Mouse (Mus musculus): ENCODE results near the gene Sgk1.

Gene Sgk1

GRCm38 (mm10) chr10:21975384-21975783 is 93.4 kb downstream of the Sgk1 start:
- DNase-seq (ENCODE audit: low read depth): peak; percentile 74

DNA sequence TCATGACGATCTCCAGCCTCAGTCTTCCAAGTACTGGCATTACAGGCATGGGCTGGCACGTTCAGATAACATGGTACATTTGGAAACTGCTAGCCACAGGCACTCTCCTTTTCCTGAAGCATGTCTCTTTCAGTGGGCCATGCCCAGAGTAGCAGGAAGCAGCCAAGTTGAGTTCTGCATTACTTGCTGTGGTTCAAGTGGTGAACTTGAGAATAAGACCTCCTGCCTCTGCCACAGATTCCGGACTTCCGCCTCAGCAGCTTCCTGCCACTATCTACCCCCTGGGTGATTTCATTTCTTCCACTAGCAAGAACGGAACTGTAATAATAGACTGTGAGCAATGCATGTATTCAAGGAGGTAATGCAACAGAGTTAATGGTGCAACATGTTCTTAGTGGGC is 94.3 kb downstream of the Sgk1 start:
- DNase-seq (ENCODE audit: low read depth): peak; percentile 79

DNA sequence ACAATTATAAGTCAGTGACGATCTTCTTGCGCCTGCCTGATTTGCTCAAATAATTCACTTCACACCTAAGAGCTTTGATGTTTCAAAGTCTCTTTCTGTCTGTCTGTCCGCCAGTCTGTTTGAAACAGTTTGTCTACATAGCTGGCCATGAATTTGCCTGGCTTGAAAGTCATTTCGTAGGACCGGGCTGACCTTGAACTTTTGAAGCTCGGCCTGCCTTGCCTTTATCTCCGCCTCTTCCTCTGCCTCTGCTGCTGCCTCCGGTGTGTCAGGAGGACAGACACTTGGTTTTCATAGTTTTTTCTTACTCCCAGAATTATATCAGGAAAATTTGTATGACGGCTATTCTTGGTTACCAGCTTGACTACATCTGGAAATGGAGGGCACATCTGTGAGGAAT is 96.4 kb downstream of the Sgk1 start:
- DNase-seq (ENCODE audit: low read depth): no peak

- DNase-seq (ENCODE audit: low read depth): no peak
Measured at GRCm38 (mm10) chr10:21979286-21979965, 97.4 kb downstream of the Sgk1 start.

- no peak for DNase-seq (ENCODE audit: low read depth)
Measured at GRCm38 (mm10) chr10:21980780-21981435, 98.9 kb downstream of the Sgk1 start.

DNA sequence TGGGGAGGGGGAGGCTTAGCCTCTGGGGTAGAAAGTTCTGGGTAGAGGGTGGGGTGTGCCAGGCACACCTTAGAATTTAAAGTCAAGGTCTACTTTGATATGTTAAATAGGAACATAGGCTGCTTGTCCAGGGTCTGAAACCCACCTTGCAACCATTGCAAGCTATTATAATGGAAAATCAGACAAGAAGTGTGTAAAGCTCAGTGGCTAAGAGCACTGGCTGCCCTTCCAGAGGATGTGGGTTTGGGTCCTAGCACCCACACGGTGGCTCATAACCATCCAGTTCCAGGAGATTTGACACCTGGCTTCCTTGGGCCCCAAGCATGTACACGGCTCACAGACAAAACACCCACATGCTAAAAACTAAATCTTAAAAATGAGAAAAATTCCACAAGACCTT is 100.3 kb downstream of the Sgk1 start:
- DNase-seq (ENCODE audit: low read depth): peak; percentile 44

DNA sequence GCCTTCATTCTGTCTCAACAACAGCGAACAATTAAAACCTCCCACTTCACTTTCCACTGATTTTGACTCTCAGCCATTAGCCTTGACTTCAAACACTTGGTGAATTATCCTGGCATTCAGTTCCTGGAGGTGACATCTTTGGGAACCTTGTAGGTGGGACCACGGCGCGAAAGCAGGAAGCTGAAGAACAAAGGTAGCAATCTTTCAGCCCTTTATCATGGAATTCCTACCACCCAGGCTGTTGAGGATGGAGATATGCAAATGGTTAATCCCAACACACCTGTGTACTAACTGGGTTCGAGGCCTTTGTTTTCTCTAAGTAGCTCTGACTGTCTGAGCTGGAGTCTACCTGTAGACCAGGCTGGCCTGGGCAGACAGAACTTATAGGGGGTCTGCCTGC is 106.5 kb downstream of the Sgk1 start:
- DNase-seq (ENCODE audit: low read depth): no peak

- DNase-seq (ENCODE audit: low read depth): peak; percentile 79
Measured at GRCm38 (mm10) chr10:21991351-21991840, 109.4 kb downstream of the Sgk1 start.

- peak; percentile 68 for DNase-seq (ENCODE audit: low read depth)
Measured at GRCm38 (mm10) chr10:21991986-21992833, 110.2 kb downstream of the Sgk1 start.

DNA sequence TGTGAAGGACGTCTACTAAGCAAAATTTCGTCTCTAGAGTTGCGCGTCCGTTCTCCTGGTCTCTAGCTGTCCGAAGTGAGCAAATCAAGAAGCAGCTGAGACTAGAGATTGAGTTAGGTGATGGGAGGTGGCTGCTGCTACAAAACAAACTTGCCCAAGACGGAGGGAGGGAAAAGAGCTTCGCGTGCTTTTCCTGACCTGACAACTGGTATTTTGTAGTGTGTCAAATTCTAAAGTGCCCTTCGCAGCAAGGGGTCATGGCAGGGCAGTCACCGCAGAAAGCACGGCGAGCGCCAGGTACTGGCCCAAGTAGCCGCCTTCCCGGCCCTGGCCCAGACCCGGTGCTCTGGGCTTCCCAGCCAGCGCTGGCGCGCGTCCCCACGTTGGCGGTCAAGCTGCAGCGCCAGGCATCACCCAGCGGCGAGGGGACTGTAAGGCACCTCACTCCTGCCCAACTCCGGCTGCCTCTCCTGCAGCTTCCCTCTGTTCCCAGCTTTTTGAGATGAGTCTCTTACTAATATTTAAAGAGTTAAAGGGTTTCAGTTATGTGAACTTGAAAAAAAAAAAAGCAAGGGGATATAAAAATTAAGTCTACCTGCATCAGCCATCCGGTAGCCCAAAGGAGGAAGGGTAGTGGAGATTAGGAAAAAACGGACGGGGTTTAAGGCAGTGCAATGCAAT is 111.0 kb downstream of the Sgk1 start:
- peak; percentile 79 for DNase-seq (ENCODE audit: low read depth)

- no peak for DNase-seq (ENCODE audit: low read depth)
Measured at GRCm38 (mm10) chr10:21993515-21994373, 111.8 kb downstream of the Sgk1 start.

DNA sequence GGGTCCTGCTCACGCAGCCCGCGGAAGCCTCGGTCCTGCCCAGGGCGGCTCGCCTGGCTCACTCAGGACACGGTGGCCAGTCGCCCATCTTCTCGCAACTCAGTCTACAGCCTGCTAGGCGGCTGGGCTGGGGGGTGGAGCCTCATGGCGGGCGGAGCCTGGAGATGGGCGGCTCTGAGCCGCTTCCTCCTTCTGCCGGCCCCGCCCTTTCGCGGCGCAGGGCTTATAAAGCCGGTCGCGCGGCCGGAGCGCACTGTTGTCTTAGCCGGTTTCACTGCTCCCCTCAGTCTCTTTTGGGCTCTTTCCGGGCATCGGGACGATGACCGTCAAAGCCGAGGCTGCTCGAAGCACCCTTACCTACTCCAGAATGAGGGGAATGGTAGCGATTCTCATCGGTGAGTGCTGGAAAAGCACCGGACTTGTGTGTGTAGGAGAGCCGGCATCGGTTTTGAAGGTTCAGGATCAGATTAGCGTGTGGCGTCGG is 112.5 kb downstream of the Sgk1 start:
- peak; percentile 96 for DNase-seq (ENCODE audit: low read depth)

DNA sequence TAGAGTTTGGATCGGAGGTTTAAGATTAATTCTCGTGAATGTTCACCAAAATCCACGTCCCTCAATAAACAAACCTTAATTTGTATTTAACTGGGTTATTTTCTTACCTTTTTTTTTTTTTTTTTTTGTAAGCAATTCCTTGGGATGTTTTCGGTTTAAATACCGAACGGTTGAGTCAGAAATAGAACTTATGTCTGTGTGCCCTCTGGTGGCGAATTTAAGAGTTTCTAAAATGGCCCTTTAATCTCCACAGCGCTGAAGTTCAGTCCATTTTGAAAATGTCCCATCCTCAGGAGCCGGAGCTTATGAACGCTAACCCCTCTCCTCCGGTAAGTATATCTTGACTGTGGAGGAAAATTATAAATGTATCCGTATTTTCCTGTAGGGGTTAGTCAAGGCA is 113.2 kb downstream of the Sgk1 start:
- DNase-seq (ENCODE audit: low read depth): peak; percentile 92

GRCm38 (mm10) chr10:21995661-21996308 is 113.8 kb downstream of the Sgk1 start:
- peak; percentile 89 for DNase-seq (ENCODE audit: low read depth)

- no peak for DNase-seq (ENCODE audit: low read depth)
Measured at GRCm38 (mm10) chr10:21996660-21997447, 114.9 kb downstream of the Sgk1 start.

- DNase-seq (ENCODE audit: low read depth): no peak
Measured at GRCm38 (mm10) chr10:21997550-21998204, 115.7 kb downstream of the Sgk1 start.

DNA sequence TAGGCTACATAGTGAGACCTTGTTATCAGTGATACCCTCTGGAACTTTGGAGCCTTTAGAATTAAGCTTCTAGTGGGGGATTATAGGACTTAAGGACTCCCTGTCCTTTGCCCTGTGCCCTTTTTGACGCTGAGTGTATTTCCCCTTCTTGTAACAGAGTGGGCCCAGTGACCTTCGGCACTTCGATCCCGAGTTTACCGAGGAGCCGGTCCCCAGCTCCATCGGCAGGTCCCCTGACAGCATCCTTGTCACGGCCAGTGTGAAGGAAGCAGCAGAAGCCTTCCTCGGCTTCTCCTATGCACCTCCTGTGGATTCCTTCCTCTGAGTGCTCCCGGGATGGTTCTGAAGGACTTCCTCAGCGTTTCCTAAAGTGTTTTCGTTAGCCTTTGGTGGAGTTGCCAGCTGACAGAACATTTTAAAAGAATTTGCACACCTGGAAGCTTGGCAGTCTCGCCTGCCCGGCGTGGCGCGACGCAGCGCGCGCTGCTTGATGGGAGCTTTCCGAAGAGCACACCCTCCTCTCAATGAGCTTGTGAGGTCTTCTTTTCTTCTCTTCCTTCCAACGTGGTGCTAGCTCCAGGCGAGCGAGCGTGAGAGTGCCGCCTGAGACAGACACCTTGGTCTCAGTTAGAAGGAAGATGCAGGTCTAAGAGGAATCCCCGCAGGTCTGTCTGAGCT is 116.7 kb downstream of the Sgk1 start:
- no peak for DNase-seq (ENCODE audit: low read depth)

GRCm38 (mm10) chr10:22000491-22001306 is 118.7 kb downstream of the Sgk1 start:
- no peak for DNase-seq (ENCODE audit: low read depth)

Measured in induced T-regulatory cell, adult 2 months (primary cell).